Mouse (Mus musculus): ENCODE measurements around the gene Plcg1. TPM values are rescaled to one million over a fixed set of nuclear protein-coding genes. Genes with fewer than 3 reads are reported as not detected.

Gene Plcg1
- polyA plus RNA-seq, 1 experiment from 2014 or later, result 60.3 TPM

GRCm38 (mm10) chr2:160770871-160771270, 39.8 kb downstream of the Plcg1 start:
- no peaks in the 10 kb centered on the region for H3K4me1 ChIP-seq (ENCODE audit: control insufficient read depth, insufficient read depth, low read length)

GRCm38 (mm10) chr2:160771325-160772276, 40.5 kb downstream of the Plcg1 start:
- WGBS, result 87% methylated on average over 8 of the region's 8 CpGs
- no peaks in the 10 kb centered on the region for H3K4me1 ChIP-seq (ENCODE audit: control insufficient read depth, insufficient read depth, low read length)

More at GRCm38 (mm10) chr2:160770871-160771270, 39.8 kb downstream of the Plcg1 start:
- no peak for ATAC-seq (ENCODE audit: low FRiP score, low TSS enrichment)
- Histone ChIP-seq H3K36me3 (ENCODE audit: control insufficient read depth, insufficient read depth, low read length) (peaks cover 9% of the 10 kb centered on the region; the same call in 1 of the 2 replicates), H3K9ac (ENCODE audit: low read depth, low read length) (no peak overlapping the region), H3K9me3 (ENCODE audit: control insufficient read depth, low read length) (no peaks in the 10 kb centered on the region), H3K4me2 (replicated peaks; ENCODE audit: low read depth, low read length) (no peak overlapping the region), H3K27ac (ENCODE audit: low read depth, low read length) (no peak overlapping the region), H3K27me3 (ENCODE audit: control insufficient read depth, insufficient read depth, low read length) (no peaks in the 10 kb centered on the region), H3K4me3 (ENCODE audit: low read length) (no peak overlapping the region)
- WGBS, result 86% methylated on average over 1 of the region's 1 CpGs

GRCm38 (mm10) chr2:160778034-160778433, 46.9 kb downstream of the Plcg1 start:
- no peaks in the 10 kb centered on the region for H3K27me3 ChIP-seq (ENCODE audit: control insufficient read depth, insufficient read depth, low read length)
- H3K9me3 ChIP-seq (ENCODE audit: control insufficient read depth, low read length), result no peaks in the 10 kb centered on the region
- H3K4me1 ChIP-seq (ENCODE audit: control insufficient read depth, insufficient read depth, low read length), result no peaks in the 10 kb centered on the region
- no peak overlapping the region for H3K27ac ChIP-seq (ENCODE audit: low read depth, low read length)
- WGBS, result 82% methylated on average over 2 of the region's 2 CpGs
- no peak overlapping the region for H3K4me3 ChIP-seq (ENCODE audit: low read length)
- H3K4me2 ChIP-seq (replicated peaks; ENCODE audit: low read depth, low read length), result no peak overlapping the region
- no peak for ATAC-seq (ENCODE audit: low FRiP score, low TSS enrichment)
- no peaks in the 10 kb centered on the region; the same call in 1 of the 2 replicates for H3K36me3 ChIP-seq (ENCODE audit: control insufficient read depth, insufficient read depth, low read length)
- no peak overlapping the region for H3K9ac ChIP-seq (ENCODE audit: low read depth, low read length)

More at GRCm38 (mm10) chr2:160771325-160772276, 40.5 kb downstream of the Plcg1 start:
- no peak overlapping the region for H3K4me3 ChIP-seq (ENCODE audit: low read length)
- ATAC-seq (ENCODE audit: low FRiP score, low TSS enrichment), result no peak
- no peak overlapping the region for H3K27ac ChIP-seq (ENCODE audit: low read depth, low read length)
- no peak overlapping the region for H3K9ac ChIP-seq (ENCODE audit: low read depth, low read length)
- no peaks in the 10 kb centered on the region for H3K27me3 ChIP-seq (ENCODE audit: control insufficient read depth, insufficient read depth, low read length)
- H3K36me3 ChIP-seq (ENCODE audit: control insufficient read depth, insufficient read depth, low read length), result peaks cover 9% of the 10 kb centered on the region; the same call in 1 of the 2 replicates
- H3K4me2 ChIP-seq (replicated peaks; ENCODE audit: low read depth, low read length), result no peak overlapping the region
- no peaks in the 10 kb centered on the region for H3K9me3 ChIP-seq (ENCODE audit: control insufficient read depth, low read length)

GRCm38 (mm10) chr2:160780154-160780833, 49.2 kb downstream of the Plcg1 start:
- Histone ChIP-seq H3K4me2 (replicated peaks; ENCODE audit: low read depth, low read length) (no peak overlapping the region), H3K27ac (ENCODE audit: low read depth, low read length) (no peak overlapping the region), H3K9ac (ENCODE audit: low read depth, low read length) (no peak overlapping the region), H3K4me1 (ENCODE audit: control insufficient read depth, insufficient read depth, low read length) (no peaks in the 10 kb centered on the region), H3K36me3 (ENCODE audit: control insufficient read depth, insufficient read depth, low read length) (no peaks in the 10 kb centered on the region; the same call in 1 of the 2 replicates), H3K9me3 (ENCODE audit: control insufficient read depth, low read length) (no peaks in the 10 kb centered on the region), H3K4me3 (ENCODE audit: low read length) (no peak overlapping the region), H3K27me3 (ENCODE audit: control insufficient read depth, insufficient read depth, low read length) (no peaks in the 10 kb centered on the region)
- WGBS, result 87% methylated on average over 13 of the region's 13 CpGs
- no peak for ATAC-seq (ENCODE audit: low FRiP score, low TSS enrichment)

GRCm38 (mm10) chr2:160780834-160781219, 49.7 kb downstream of the Plcg1 start:
- Histone ChIP-seq H3K4me2 (replicated peaks; ENCODE audit: low read depth, low read length) (no peak overlapping the region), H3K9me3 (ENCODE audit: control insufficient read depth, low read length) (no peaks in the 10 kb centered on the region), H3K36me3 (ENCODE audit: control insufficient read depth, insufficient read depth, low read length) (no peaks in the 10 kb centered on the region; the same call in 1 of the 2 replicates), H3K27ac (ENCODE audit: low read depth, low read length) (no peak overlapping the region), H3K4me3 (ENCODE audit: low read length) (no peak overlapping the region), H3K4me1 (ENCODE audit: control insufficient read depth, insufficient read depth, low read length) (no peaks in the 10 kb centered on the region), H3K27me3 (ENCODE audit: control insufficient read depth, insufficient read depth, low read length) (no peaks in the 10 kb centered on the region), H3K9ac (ENCODE audit: low read depth, low read length) (no peak overlapping the region)
- ATAC-seq (ENCODE audit: low FRiP score, low TSS enrichment), result no peak
- WGBS, result 95% methylated on average over 2 of the region's 2 CpGs

GRCm38 (mm10) chr2:160786333-160786732, 55.2 kb downstream of the Plcg1 start:
- Histone ChIP-seq H3K4me1 (ENCODE audit: control insufficient read depth, insufficient read depth, low read length) (no peaks in the 10 kb centered on the region), H3K4me2 (replicated peaks; ENCODE audit: low read depth, low read length) (no peak overlapping the region)

GRCm38 (mm10) chr2:160789046-160789445, 57.9 kb downstream of the Plcg1 start:
- Histone ChIP-seq H3K36me3 (ENCODE audit: control insufficient read depth, insufficient read depth, low read length) (no peaks in the 10 kb centered on the region), H3K27ac (ENCODE audit: low read depth, low read length) (no peak overlapping the region), H3K4me2 (replicated peaks; ENCODE audit: low read depth, low read length) (no peak overlapping the region), H3K27me3 (ENCODE audit: control insufficient read depth, insufficient read depth, low read length) (no peaks in the 10 kb centered on the region), H3K4me1 (ENCODE audit: control insufficient read depth, insufficient read depth, low read length) (no peaks in the 10 kb centered on the region), H3K4me3 (ENCODE audit: low read length) (no peak overlapping the region), H3K9ac (ENCODE audit: low read depth, low read length) (no peak overlapping the region), H3K9me3 (ENCODE audit: control insufficient read depth, low read length) (no peaks in the 10 kb centered on the region)
- ATAC-seq (ENCODE audit: low FRiP score, low TSS enrichment), result no peak
- 76% methylated on average over 1 of the region's 1 CpGs for WGBS

More at GRCm38 (mm10) chr2:160786333-160786732, 55.2 kb downstream of the Plcg1 start:
- no peak overlapping the region for H3K4me3 ChIP-seq (ENCODE audit: low read length)
- no peaks in the 10 kb centered on the region for H3K27me3 ChIP-seq (ENCODE audit: control insufficient read depth, insufficient read depth, low read length)
- H3K9me3 ChIP-seq (ENCODE audit: control insufficient read depth, low read length), result no peaks in the 10 kb centered on the region
- ATAC-seq (ENCODE audit: low FRiP score, low TSS enrichment), result no peak
- no peak overlapping the region for H3K27ac ChIP-seq (ENCODE audit: low read depth, low read length)
- H3K9ac ChIP-seq (ENCODE audit: low read depth, low read length), result no peak overlapping the region
- H3K36me3 ChIP-seq (ENCODE audit: control insufficient read depth, insufficient read depth, low read length), result no peaks in the 10 kb centered on the region
- 80% methylated on average over 1 of the region's 1 CpGs for WGBS

GRCm38 (mm10) chr2:160789741-160790140, 58.6 kb downstream of the Plcg1 start:
- Histone ChIP-seq H3K4me1 (ENCODE audit: control insufficient read depth, insufficient read depth, low read length) (no peaks in the 10 kb centered on the region), H3K27me3 (ENCODE audit: control insufficient read depth, insufficient read depth, low read length) (no peaks in the 10 kb centered on the region), H3K4me3 (ENCODE audit: low read length) (no peak overlapping the region), H3K27ac (ENCODE audit: low read depth, low read length) (no peak overlapping the region), H3K4me2 (replicated peaks; ENCODE audit: low read depth, low read length) (no peak overlapping the region), H3K9ac (ENCODE audit: low read depth, low read length) (no peak overlapping the region), H3K36me3 (ENCODE audit: control insufficient read depth, insufficient read depth, low read length) (no peaks in the 10 kb centered on the region), H3K9me3 (ENCODE audit: control insufficient read depth, low read length) (no peaks in the 10 kb centered on the region)
- ATAC-seq (ENCODE audit: low FRiP score, low TSS enrichment), result no peak

GRCm38 (mm10) chr2:160793117-160793516, 62.0 kb downstream of the Plcg1 start:
- no peak for ATAC-seq (ENCODE audit: low FRiP score, low TSS enrichment)
- WGBS, result 70% methylated on average over 2 of the region's 2 CpGs
- Histone ChIP-seq H3K9ac (ENCODE audit: low read depth, low read length) (no peak overlapping the region), H3K36me3 (ENCODE audit: control insufficient read depth, insufficient read depth, low read length) (no peaks in the 10 kb centered on the region), H3K27me3 (ENCODE audit: control insufficient read depth, insufficient read depth, low read length) (no peaks in the 10 kb centered on the region), H3K4me1 (ENCODE audit: control insufficient read depth, insufficient read depth, low read length) (no peaks in the 10 kb centered on the region), H3K4me2 (replicated peaks; ENCODE audit: low read depth, low read length) (no peak overlapping the region), H3K4me3 (ENCODE audit: low read length) (no peak overlapping the region), H3K9me3 (ENCODE audit: control insufficient read depth, low read length) (no peaks in the 10 kb centered on the region), H3K27ac (ENCODE audit: low read depth, low read length) (no peak overlapping the region)

Measured in kidney, embryonic 14.5 days (tissue).